Mouse (Mus musculus) monocyte, adult 5-6 weeks (primary cell): ENCODE data around the gene Mis18a. TPM values are rescaled to one million over a fixed set of nuclear protein-coding genes. Genes with fewer than 3 reads are reported as not detected.

Experiments
- ATAC-seq: fragments of 153-309, 156-312 bp; replicated peaks from 2 replicates; pipeline ENCODE4 v1.8.0; 2017; ENCODE audit warnings: mild to moderate bottlenecking; ENCODE audit not compliant: low TSS enrichment, insufficient number of reproducible peaks, severe bottlenecking, poor library complexity, low FRiP score
- total RNA-seq: library from RNA; stranded (forward); fragments of 200-1000, 200-491, 200-594 nt; gene quantifications from 3 replicates; pipeline ENCODE4 v1.2.3, GENCODE M21; 2017

Mis18a gene
- total RNA-seq, 1 experiment from 2014 or later, result 45.9 TPM

DNA sequence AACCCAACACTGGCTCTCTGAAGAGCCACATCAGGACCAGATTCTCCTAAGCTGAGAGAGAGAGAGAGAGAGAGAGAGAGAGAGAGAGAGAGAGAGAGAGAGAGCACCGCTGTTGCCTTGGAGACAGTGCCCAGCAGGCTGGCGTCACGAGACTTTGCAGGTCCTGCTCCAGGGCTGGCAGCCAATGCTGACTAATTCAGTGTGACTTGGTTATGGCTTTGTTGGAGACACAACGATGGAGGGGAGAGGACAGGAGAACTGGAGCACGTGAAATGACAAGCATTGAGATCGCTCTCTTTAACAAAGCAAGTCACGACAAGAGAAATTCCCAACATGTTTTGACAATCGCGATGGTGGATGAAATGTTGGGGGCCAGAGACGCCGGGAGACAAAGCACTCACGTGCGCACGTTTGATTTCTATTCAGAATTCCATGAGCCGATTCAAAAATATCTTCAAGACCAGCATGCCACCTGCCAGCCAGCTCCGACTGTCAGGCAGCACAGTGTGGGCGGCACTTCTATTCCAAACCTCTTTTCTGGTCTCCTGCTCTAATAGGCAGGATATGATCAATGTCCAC is 17.4 kb downstream of the Mis18a start:
- no peak for ATAC-seq

DNA sequence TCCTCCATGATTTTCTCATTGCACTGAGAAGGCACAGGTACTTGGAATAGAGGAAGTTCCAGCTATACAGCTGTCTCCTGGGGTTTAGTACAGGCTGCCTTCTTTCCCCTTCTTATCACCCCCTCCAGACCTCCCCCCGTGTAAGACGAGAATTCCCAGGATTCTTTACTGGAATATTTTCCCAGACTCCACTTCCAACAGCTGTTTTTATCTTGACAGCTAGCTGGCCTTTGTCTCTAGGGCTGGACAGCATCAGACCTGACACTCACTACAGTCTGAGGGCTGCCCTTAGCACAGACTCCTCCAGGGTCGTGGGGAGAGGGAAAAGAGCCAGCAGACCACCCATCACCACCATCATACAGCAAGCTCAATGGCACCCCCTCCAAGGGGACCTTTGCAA is 20.9 kb downstream of the Mis18a start:
- no peak for ATAC-seq

DNA sequence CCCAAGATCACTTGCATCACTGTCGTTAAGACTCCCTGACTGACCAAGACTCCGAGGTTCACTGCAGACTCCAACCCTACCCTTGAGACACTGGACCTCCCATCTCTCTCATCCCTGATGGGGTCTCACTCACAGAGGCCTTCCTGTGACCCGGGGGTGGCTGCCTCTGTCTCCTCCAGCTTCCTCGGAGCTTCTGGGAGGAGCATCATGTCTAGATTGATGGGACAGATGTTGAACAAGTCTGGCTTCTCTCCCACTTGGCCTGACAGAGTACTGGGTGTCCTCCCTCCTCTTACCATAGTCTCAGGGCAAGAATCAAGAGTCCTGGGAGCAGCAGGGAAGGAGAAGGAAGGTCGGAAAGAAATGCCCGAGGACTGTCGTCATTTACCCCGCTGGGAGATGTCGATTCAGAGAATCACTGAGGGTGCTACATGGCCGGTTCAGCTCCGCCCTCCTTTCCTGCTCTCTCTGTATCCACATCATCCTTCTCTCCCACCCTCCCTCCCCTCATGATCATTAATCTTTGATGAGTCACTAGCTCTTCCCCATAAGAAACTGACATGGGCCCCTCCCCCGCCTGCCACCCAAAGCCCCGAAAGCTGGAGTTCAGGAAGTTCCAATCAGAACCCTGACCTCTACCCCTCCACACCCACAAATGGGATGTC is 22.9 kb downstream of the Mis18a start:
- no peak for ATAC-seq

DNA sequence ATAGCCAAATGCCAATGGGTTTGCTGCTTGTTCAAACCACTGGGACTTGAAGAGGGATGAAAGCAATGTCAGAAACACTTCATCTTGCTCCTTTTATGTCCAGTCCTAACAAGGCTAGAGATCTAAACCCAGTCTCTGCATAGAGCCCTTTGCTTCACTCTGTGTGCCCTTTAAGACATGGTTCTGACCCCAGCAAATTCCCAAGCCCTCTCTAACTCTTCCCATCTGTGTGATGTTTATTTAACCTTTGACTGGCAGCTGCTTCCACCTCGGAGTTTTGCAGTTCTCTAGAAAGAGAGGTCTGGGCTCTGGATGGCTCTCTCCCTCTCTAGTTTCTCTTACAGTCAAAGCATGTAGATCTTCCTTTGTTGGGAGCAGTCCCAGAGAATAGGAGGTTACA is 23.6 kb downstream of the Mis18a start:
- no peak for ATAC-seq

DNA sequence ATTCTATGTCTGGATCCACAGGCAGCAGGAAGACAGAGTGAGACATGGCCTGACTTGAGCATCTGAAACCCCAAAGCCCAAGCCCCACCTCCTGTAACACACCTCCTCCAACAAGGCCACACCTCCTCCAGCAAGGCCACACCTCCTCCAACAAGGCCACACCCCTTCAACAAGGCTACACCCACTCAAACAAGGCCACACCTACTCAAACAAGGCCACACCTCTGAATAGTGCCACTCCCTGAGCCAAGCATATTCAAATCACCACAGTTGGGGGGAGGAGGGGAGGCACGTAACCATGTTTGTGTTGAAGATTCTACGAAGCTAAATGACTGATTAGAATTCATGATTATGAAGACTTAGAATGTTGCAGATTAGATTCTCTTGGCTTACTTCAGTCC is 25.7 kb downstream of the Mis18a start:
- ATAC-seq, result no peak

DNA sequence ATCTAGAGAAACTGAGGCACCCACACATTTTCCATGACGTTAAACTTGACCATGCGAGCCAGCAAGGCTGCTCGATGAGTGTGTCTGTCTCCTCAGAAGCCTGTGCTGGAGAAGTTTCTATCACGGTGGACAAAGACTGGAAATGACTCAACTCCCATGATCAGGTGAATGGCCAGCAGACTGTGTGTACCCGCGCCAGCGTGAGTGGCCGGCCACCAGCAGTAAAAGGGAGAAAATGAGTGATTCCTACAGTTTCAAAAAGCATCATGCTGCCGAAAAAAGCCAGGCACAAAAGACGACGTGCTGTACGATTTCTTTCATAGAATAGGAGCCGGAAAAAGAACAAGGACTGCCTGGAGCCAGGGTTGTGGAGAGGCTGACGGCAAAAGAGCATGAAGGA is 27.8 kb downstream of the Mis18a start:
- ATAC-seq, result no peak

DNA sequence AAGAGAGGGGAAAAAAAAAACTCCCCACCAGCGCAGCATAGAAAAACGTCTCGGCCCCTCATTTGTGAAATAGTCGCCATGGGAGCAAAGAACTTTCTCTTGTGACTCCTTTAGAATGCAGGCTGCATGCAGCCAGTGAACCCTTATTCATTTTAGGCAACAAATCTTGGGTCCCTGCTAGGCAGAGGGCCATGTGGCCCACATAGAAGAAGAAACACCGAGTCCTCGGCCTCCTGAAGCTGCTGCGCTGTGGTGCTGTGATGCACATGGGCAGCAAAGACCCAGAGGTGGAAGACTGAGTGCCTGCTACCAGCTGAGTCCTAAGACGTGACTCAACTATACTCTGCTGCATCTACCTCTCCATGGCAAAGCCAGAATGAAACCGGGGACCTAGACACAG is 30.9 kb downstream of the Mis18a start:
- no peak for ATAC-seq

DNA sequence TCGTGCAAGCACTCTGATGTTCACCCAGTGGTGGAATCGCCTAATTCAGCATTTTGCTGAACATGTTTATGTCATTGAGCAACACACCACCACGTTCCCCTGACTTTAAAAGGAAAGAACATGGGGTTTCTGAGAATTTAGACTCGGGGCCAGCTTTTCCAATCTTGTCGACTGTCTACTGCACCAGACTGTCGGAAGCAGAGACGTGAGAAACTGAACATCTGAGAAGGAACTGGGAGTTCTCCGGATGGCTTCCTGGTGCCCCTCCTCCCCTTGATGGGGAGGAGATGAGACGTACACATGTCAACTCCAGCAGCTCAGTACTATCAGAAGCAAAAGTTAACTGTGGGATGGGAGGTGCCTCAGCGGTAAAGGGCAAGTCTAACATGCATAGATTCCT is 32.1 kb downstream of the Mis18a start:
- ATAC-seq, result no peak

DNA sequence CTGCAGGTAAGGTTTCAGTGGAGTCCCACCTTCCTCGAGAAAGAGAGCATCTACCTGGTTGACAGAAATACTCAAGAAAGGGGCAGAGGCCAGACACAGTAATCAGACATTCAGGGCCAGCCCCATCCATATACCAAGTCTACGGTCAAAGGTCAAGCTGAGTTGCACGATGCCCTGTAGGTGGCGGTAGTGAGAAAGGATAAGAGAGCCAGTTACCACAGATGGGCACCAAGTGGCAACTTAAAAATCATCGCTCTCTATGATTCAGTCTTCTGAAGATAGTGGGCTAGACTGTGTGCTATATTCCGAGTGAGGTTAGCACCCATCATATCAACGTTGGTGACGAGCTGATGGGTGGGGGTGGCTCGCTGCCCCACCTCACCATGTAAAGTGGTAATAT is 32.5 kb downstream of the Mis18a start:
- peak; percentile 40; the same call in 1 of the 2 replicates for ATAC-seq

DNA sequence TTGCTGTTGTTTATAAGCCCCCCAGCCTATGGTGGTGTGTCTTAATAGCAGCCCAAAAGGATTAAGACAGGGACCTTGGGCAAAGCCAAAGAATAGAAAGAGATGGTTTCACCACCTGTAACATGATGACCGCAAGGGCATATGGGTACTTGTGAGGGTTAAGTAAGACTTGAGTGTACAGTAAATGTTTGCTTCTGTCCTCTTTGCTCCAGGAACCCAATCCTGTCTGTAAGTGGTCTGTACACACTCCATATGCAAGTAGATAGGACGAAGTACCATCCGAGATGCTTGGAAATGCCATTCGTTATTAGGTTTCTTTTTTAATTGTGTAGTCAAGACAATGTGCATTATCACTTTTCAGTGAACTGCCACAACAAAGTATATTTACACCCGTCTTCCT is 33.6 kb downstream of the Mis18a start:
- no peak for ATAC-seq

DNA sequence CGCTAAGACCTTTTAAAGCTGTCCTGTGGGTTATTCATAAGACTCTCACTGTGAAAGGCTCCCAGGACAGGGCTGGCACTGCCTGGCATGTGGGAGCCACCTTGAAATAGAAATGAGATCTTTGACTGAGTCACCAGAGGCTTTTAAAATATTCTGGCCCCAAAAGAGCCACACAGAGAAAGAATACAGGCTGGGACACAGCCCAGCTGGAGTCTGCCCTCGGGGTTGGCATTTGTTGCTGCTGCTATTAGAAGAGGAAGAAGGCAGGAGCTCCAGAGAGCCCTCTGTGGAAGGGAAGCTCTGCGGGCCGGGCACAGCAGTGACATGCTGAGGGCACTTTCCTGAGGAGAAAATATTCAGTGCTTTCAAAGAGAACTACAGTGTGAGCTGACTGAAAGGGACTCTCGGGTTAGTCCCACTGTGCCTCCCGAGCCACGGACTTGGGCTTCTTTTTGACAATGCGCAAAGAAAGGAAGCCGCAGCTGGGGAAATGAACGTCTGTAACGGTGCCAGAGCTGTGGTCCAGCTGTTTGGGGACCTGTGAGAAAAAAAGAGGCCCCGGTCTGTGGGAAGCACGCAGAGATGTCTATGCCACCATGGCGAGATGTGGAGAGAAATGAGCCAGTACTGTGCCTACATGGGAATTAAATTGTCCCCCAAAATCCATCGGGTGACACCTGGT is 34.4 kb downstream of the Mis18a start:
- ATAC-seq, result no peak

DNA sequence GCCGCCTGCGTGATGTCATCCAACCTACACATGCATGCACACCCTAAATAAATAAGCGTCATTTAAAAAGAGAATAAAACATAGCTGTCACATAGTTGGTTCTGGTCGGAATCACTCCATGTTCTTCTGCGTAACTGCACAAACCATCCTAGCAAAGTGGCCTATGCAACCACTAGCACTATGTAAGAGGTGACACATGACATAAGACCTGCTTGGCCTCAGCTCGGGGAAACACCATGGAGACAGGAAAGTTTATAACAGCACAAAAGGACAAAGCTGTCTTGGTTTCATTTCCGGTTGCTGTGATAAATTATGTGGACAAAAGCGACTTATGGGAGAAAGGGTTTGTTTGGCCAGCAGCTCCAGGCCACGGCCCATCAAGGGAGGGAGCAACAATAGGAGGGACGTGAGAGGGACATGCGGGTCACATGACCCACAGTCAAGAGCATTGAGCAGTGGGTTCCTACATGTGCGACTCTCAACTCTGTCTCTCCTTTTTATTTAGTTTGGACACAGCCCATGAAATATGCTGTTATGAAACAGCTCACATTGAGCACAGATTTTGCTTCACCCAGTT is 39.4 kb downstream of the Mis18a start:
- ATAC-seq, result no peak

DNA sequence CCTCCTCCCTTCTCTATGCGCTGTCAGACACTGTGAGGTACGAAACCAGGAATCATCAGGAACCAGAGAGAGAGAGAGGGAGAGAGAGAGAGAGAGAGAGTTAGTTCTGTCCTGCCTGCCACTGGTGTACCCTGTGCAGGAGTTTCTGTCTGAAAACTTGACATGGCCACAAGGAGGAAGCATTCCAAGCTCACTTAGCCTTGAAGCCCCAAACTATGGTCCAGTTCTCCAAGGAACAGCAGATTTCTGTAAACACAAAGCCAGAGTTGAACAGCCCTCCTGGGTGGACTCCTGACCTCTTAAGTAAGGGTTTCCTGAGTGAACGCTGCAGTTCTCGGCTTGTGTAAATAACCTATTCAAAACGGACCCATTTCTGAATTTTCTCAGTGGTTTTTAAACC is 40.2 kb downstream of the Mis18a start:
- no peak for ATAC-seq

DNA sequence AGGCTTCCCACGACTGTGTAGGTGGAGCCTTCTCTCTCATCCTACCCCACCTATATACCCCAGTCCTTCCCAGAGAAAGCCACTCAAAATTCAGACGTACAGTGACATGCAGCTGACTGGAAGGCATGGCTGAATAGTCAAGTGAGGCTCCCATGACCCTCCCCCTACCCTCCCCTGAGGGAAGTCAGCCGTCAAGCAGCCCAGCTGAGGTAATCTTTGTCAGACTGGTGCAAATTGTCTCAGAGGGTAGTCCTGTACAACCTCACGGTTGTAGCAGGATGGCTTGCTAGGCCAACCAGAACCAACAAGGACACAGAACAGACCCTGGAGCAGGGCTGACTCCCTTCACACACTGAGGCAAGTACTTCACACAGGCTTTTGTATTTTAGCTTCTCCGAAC is 43.1 kb downstream of the Mis18a start:
- ATAC-seq, result no peak

DNA sequence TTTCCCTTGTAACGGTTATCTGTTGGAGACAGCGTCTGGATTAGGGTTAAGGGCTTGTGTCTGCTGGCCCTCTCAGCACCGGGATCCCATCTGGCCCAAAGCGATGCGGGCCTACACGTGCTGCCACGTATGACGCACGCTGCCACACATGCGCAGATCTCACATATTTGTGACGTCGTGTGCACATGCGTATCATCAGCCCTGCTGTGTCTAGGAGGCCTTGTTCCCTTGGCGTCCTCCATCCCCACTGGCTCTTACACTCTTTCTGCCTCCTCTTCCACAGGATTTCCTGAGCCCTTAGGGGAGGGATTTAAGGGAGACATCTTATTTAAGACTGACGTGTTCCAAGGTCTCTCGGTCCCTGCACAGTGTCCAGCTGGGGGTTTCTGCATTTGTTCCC is 47.2 kb downstream of the Mis18a start:
- ATAC-seq, result no peak

DNA sequence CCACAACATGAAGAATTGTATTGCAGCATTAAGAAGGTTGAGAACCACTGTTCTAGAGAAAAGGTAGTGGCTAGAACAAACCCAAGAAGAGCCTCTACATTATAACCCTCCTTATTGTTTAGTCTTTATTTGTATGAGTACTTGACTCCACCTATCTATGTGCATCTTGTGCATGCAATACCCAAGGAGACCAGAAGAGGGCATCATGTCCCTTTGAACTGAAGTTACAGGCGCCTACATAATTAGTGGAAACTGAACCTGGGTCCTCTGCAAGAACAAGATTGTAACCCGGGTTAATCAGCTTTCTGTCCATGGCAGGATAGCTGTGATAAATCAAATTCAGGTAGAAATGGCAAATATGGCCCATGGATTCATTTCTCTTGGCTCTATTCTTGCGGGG is 48.4 kb downstream of the Mis18a start:
- no peak for ATAC-seq

DNA sequence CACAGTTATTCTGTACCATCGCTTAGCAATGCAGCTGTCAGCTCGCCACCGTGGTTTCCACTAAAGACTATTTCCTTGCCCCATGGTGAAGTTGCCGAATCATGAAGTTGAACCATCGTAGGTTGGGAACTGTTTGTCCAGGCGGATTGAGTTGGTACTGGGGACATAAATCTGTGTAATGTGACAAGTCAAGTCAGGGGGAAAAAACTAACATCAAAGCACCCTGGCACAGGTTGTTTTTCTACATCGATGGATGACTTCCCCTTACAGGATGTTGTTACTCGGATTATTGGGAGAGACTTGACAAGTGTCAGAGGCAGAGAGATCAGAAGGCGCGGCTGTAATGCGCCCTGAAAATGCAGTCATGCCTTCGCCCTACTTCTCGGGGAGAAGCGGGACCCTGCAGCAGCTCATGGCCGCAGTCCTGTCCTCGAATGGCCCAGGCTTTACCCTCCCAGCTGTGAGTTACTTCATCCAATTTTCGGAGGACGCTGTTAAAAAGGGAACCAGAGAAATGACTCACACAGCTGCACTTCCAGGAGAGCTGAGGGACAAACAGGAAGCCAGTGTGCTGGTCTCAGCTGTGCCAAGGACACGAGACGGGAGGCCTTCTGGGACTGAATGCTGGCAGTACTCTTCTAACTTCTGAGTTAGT is 50.2 kb downstream of the Mis18a start:
- ATAC-seq, result peak; percentile 60

DNA sequence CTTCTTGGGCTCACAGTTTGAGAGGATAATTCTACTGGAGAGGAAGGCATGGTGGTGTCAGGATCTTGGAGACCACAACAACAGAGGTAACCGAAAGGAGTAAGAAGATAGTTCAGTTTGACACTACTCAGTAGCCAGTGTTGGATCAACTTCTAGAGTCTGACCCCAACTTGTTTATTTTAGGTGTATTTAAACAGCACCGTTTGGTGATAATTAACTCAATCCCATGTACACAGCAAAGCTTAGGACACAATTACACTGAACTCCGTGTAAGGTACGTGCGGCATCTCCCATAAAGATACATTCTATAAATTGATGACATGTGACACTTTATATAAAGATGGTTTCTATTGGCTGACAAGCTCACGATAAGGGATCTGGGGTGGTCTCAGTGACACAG is 52.6 kb downstream of the Mis18a start:
- no peak for ATAC-seq

DNA sequence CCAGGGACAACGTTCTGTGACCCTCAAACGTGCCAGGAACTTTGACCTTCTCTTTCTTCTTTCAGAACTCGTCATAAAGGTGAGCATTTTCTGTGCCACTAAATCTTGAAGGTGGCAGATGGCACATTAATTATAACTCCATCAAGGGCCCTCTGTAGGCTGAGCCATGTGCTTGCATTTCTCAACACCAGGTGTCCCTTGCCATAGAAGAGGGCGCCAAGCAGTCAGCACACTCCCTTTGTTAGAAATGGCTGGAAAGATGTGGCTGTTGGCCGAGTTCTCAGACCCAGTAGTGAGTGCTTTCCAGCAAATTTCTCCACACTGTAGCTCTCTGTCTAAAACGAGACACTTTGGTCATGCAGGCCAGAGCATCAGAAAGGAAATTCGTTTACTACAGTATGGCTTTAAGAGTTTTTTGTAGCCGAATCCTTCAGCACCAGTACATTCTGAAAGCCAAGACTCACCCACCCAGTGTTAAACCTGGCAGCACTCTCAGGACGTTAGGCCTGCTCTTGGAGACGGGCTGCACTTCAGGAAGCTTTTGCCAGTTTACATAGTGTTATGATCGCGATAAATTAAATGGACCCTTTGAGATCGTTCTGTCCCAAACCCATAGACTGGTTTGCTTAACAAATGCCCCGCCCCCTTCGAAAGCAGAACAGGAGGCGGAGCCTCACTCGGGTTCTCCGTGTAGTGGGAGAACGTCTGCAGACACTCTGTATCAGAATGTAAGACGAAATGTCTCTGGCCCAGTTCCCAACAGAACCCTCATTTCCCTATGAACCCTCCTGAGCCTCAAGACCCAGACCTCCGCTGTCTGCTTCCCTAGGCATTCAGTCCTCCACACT is 53.5 kb downstream of the Mis18a start:
- ATAC-seq, result no peak
